Mouse (Mus musculus) myocyte (in vitro differentiated cells): ENCODE data around the gene Sectm1b.

Experiments
- E2F4 ChIP-seq: IDR thresholded peaks from one replicate; pipeline ENCODE4 v1.6.1; 2011; ENCODE audit warnings: mild to moderate bottlenecking, control low read depth, moderate library complexity; ENCODE audit not compliant: insufficient read depth
- MAX ChIP-seq: IDR thresholded peaks from one replicate; pipeline ENCODE4 v1.6.1; 2011; ENCODE audit warnings: low read depth, mild to moderate bottlenecking, control low read depth
- POLR2A ChIP-seq: IDR thresholded peaks from one replicate; pipeline ENCODE4 v1.6.1; 2011; ENCODE audit warnings: low read depth, mild to moderate bottlenecking, control low read depth, moderate library complexity; ENCODE audit not compliant: insufficient read length
- TCF12 ChIP-seq: IDR thresholded peaks from one replicate; pipeline ENCODE4 v1.6.1; 2011; ENCODE audit warnings: mild to moderate bottlenecking, control low read depth; ENCODE audit not compliant: poor library complexity, insufficient read depth, severe bottlenecking

- TF ChIP-seq E2F4, result no peak
- no peak for TF ChIP-seq MAX
- TF ChIP-seq POLR2A, result no peak
- TF ChIP-seq TCF12, result no peak
These were observed 11.0 kb downstream of the Sectm1b start for GRCm38 (mm10) chr11:121052387-121052786.
